Mouse (Mus musculus): ENCODE results near the gene Arpc1a.

- TF ChIP-seq CTCF (IDR thresholded peaks at IDR 0.05; ENCODE audit: insufficient read depth, low read length) (no peak), POLR2A (IDR thresholded peaks at IDR 0.05; ENCODE audit: borderline replicate concordance, extremely low read depth, low read depth, low read length) (peak; percentile 84)
Observed at GRCm38 (mm10) chr5:145083632-145084451, at the start of gene Arpc1a, which contains the start of gene Kpna7.

Data from lung, adult 2 months (tissue).